Mouse (Mus musculus): ENCODE measurements at regions not wholly inside any gene's neighbourhood (a gene's known extent, or its start where the extent isn't known, plus 50 kb on each side); places are given as distances from the start of the nearest gene placed in this dataset.

DNA sequence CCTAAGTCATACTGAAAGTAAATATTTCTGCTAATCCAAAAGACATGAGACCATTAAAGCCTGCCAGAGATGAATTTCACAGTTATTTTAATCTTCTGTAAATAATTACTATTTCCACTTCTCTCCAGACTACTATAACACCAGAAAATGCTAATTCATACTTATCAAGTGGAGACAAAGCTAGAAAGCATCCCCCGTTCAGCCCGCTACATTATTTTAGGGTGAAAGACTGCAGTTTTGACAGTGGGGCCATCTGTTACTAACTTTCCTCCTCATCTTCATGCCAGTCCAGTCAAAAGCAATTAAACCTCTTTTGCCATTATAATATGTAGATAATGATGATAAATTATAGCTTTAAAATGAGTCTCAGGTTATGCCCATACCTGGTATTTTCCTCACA is 276.3 kb downstream of the Nedd1 start:
- Histone ChIP-seq H3K4me3 (ENCODE audit: low read depth, low read length) (no peak overlapping the region), H3K27ac (ENCODE audit: low read length) (no peak overlapping the region), H3K4me1 (ENCODE audit: insufficient read depth, low read depth, low read length) (no peaks in the 10 kb centered on the region), H3K9ac (replicated peaks; ENCODE audit: low read depth) (no peak overlapping the region), H3K27me3 (replicated peaks; ENCODE audit: insufficient read depth, low read length) (no peaks in the 10 kb centered on the region), H3K36me3 (ENCODE audit: insufficient read depth, low read length) (no peaks in the 10 kb centered on the region), H3K4me2 (replicated peaks; ENCODE audit: low read depth, low read length) (no peak overlapping the region), H3K9me3 (ENCODE audit: low read length) (no peaks in the 10 kb centered on the region)
- DNase-seq (ENCODE audit: low spot score) = no peak
- ATAC-seq = no peak
- WGBS = 88% methylated on average over 2 of the region's 2 CpGs
- TF ChIP-seq CTCF (IDR thresholded peaks at IDR 0.05) (no peak), EP300 (IDR thresholded peaks at IDR 0.05) (no peak)

DNA sequence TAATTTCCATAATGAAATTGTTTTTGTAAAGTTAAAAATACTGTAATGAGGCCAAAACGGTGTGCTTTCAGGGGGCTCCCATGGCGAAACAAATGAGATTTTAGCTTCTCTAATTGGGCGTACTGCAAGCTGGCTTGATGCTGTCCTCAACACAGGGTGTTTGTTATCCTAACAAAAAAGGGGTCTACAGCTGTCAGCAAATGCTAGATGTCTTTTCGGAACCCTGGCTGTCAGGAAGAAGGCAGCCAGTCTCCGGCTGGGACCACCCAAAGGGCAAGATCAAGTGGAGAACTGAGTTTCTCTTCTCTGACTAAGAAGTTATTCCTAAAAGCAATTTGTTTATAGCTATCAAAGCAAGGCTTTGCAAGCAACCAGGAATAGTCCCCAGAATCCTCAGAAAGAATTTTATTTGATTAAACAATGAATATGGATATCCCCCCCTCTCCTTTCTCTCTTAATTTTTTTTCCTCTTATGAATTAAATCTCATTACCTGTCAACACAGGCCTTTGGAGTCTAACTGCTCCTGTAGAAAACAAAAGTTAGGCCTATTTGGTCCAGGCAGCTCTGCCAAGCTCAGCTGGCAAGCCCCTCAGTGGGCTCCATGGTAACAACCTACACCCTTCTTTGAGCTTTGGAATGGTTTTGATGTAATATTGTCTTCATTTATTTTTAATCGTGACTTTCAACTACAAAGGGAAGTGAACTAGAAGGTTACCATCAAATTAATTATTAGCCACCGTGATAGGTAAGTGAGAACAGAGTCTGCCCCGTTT is 283.4 kb downstream of the Nedd1 start:
- no peaks in the 10 kb centered on the region for H3K4me1 ChIP-seq (ENCODE audit: insufficient read depth, low read depth, low read length)
- 55% methylated on average over 8 of the region's 8 CpGs for WGBS
- no peak overlapping the region for H3K27ac ChIP-seq (ENCODE audit: low read length)
- ATAC-seq = no peak
- H3K9ac ChIP-seq (replicated peaks; ENCODE audit: low read depth) = no peak overlapping the region
- H3K9me3 ChIP-seq (ENCODE audit: low read length) = no peaks in the 10 kb centered on the region
- no peak overlapping the region for H3K4me2 ChIP-seq (replicated peaks; ENCODE audit: low read depth, low read length)
- TF ChIP-seq CTCF (IDR thresholded peaks at IDR 0.05) = no peak
- H3K27me3 ChIP-seq (replicated peaks; ENCODE audit: insufficient read depth, low read length) = no peaks in the 10 kb centered on the region
- no peaks in the 10 kb centered on the region for H3K36me3 ChIP-seq (ENCODE audit: insufficient read depth, low read length)
- no peak for DNase-seq (ENCODE audit: low spot score)
- H3K4me3 ChIP-seq (ENCODE audit: low read depth, low read length) = no peak overlapping the region

DNA sequence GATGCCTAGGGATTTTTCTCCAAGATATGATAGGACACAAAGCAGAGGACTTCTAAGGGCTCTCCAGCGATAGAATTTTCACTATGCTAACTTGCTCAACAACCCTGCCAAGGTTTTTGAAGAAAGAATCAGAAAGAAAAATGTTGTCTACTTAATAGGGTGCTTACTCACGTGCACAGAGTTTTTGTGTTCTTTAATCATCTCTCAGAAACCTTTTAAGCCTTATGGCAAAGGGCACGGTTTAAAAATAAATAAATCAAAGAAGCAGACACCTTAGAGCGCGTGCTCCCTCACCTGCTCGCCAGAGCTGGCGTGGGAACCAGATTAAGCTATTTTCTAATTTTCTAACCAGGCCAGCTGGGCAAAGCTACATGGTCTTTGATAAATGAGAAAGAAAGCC is 293.0 kb downstream of the Nedd1 start:
- DNase-seq (ENCODE audit: low spot score) (no peak), ATAC-seq (no peak)
- H3K9me3 ChIP-seq (ENCODE audit: low read length) = no peaks in the 10 kb centered on the region
- no peaks in the 10 kb centered on the region for H3K36me3 ChIP-seq (ENCODE audit: insufficient read depth, low read length)
- no peak for TF ChIP-seq CTCF (IDR thresholded peaks at IDR 0.05)
- no peak for TF ChIP-seq EP300 (IDR thresholded peaks at IDR 0.05)
- H3K27ac ChIP-seq (ENCODE audit: low read length) = no peak overlapping the region
- H3K4me1 ChIP-seq (ENCODE audit: insufficient read depth, low read depth, low read length) = no peaks in the 10 kb centered on the region
- H3K4me3 ChIP-seq (ENCODE audit: low read depth, low read length) = no peak overlapping the region
- H3K4me2 ChIP-seq (replicated peaks; ENCODE audit: low read depth, low read length) = no peak overlapping the region
- H3K9ac ChIP-seq (replicated peaks; ENCODE audit: low read depth) = no peak overlapping the region
- WGBS = 43% methylated on average over 7 of the region's 7 CpGs
- H3K27me3 ChIP-seq (replicated peaks; ENCODE audit: insufficient read depth, low read length) = no peaks in the 10 kb centered on the region

DNA sequence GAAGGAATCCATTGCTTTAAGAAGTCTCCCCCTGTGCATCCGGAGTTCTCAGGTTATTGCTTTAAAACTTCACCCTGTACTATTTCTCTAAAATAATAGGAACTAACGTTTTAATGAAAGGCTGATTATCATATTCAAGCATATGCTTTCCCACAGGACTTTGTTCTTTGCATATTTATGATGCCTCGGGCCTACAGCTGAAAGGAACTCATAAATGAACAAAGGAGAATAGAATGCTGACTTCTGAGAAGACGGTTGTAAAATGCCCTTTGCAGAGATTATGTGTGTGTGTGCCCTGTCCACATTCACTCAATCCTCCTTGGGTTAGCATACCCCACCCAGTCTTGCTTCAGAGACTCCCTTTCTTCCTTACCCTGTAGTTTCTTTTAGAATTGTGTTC is 294.2 kb downstream of the Nedd1 start:
- DNase-seq (ENCODE audit: low spot score) = no peak
- H3K9me3 ChIP-seq (ENCODE audit: low read length) = no peaks in the 10 kb centered on the region
- no peak for ATAC-seq
- H3K9ac ChIP-seq (replicated peaks; ENCODE audit: low read depth) = no peak overlapping the region
- H3K4me3 ChIP-seq (ENCODE audit: low read depth, low read length) = no peak overlapping the region
- no peak overlapping the region for H3K27ac ChIP-seq (ENCODE audit: low read length)
- TF ChIP-seq CTCF (IDR thresholded peaks at IDR 0.05) = no peak
- TF ChIP-seq EP300 (IDR thresholded peaks at IDR 0.05) = no peak
- H3K4me1 ChIP-seq (ENCODE audit: insufficient read depth, low read depth, low read length) = no peaks in the 10 kb centered on the region
- no peaks in the 10 kb centered on the region for H3K36me3 ChIP-seq (ENCODE audit: insufficient read depth, low read length)
- WGBS = 52% methylated on average over 4 of the region's 4 CpGs
- no peaks in the 10 kb centered on the region for H3K27me3 ChIP-seq (replicated peaks; ENCODE audit: insufficient read depth, low read length)
- H3K4me2 ChIP-seq (replicated peaks; ENCODE audit: low read depth, low read length) = no peak overlapping the region

DNA sequence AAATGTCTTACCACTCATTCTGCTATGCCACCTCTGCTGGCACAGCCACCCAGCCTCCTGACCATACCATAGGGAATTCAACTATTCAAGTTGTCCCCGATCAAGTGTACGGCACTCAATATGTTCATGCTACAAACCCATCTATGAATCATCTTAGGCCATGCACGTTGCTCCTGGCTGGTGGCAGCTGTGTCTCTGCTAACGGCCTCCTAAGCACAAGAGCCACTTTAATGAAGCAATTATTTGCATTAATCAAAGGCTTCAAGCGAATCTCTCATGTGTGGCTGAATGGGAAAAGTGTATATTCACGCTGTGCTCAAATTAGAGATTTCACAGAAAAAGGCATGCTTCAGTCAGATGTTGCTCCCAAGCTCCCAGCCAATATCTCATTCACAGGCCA is 295.8 kb downstream of the Nedd1 start:
- H3K9me3 ChIP-seq (ENCODE audit: low read length) = no peaks in the 10 kb centered on the region
- H3K4me2 ChIP-seq (replicated peaks; ENCODE audit: low read depth, low read length) = no peak overlapping the region
- no peak overlapping the region for H3K9ac ChIP-seq (replicated peaks; ENCODE audit: low read depth)
- no peak for DNase-seq (ENCODE audit: low spot score)
- no peaks in the 10 kb centered on the region for H3K27me3 ChIP-seq (replicated peaks; ENCODE audit: insufficient read depth, low read length)
- ATAC-seq = no peak
- H3K4me3 ChIP-seq (ENCODE audit: low read depth, low read length) = no peak overlapping the region
- H3K4me1 ChIP-seq (ENCODE audit: insufficient read depth, low read depth, low read length) = no peaks in the 10 kb centered on the region
- no peaks in the 10 kb centered on the region for H3K36me3 ChIP-seq (ENCODE audit: insufficient read depth, low read length)
- H3K27ac ChIP-seq (ENCODE audit: low read length) = no peak overlapping the region
- TF ChIP-seq CTCF (IDR thresholded peaks at IDR 0.05) (no peak), EP300 (IDR thresholded peaks at IDR 0.05) (no peak)
- 76% methylated on average over 6 of the region's 6 CpGs for WGBS

DNA sequence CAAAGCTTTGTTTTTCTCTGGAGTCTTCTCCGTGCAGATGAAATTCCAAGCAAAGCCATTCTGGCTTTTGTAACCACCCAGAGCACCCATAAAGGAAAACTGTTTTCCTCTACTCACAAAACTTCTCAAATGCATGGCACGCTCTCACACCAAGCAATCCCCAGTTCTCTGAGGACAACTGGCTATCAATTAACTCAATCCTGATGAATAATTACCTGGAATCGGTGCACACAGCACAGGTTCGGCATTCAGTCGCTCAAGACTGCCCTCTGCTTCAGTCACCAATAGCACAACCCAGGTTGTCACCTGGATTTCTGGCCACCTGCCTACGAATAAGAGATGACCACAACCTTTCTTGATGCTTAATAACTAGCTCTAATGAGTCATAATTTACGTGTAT is 309.5 kb downstream of the Nedd1 start:
- no peak for DNase-seq (ENCODE audit: low spot score)
- WGBS = 78% methylated on average over 7 of the region's 7 CpGs
- no peak overlapping the region for H3K4me3 ChIP-seq (ENCODE audit: low read depth, low read length)
- no peak for ATAC-seq
- H3K9me3 ChIP-seq (ENCODE audit: low read length) = no peaks in the 10 kb centered on the region
- no peaks in the 10 kb centered on the region for H3K27me3 ChIP-seq (replicated peaks; ENCODE audit: insufficient read depth, low read length)
- H3K9ac ChIP-seq (replicated peaks; ENCODE audit: low read depth) = no peak overlapping the region
- H3K27ac ChIP-seq (ENCODE audit: low read length) = no peak overlapping the region
- no peaks in the 10 kb centered on the region for H3K36me3 ChIP-seq (ENCODE audit: insufficient read depth, low read length)
- TF ChIP-seq CTCF (IDR thresholded peaks at IDR 0.05) = no peak
- no peaks in the 10 kb centered on the region for H3K4me1 ChIP-seq (ENCODE audit: insufficient read depth, low read depth, low read length)
- H3K4me2 ChIP-seq (replicated peaks; ENCODE audit: low read depth, low read length) = no peak overlapping the region
